Mouse (Mus musculus) CH12.LX (cell line): ENCODE data around the gene Mthfd2.

ENCODE experiments used
- BHLHE40 ChIP-seq: IDR thresholded peaks from 2 replicates; pipeline ENCODE4 v1.6.1; 2011; ENCODE audit warnings: mild to moderate bottlenecking, low read depth, low read length, improper control_type of control experiment
- CTCF ChIP-seq, 2 experiments: IDR thresholded peaks in 1 of 2; conservative IDR thresholded peaks in 1 of 2; 2 replicates each; pipeline ENCODE4 v1.5.1; 2011 to 2012; ENCODE audit warnings: low read depth in 2 of 2, low read length in 2 of 2, improper control_type of control experiment in 1 of 2, inconsistent platforms in 1 of 2, mild to moderate bottlenecking in 1 of 2, moderate library complexity in 1 of 2
- ELF1 ChIP-seq: IDR thresholded peaks from 2 replicates; pipeline ENCODE4 v1.6.1; 2014; ENCODE audit warnings: low read depth, mild to moderate bottlenecking, inconsistent platforms, low read length, improper control_type of control experiment
- EP300 ChIP-seq: IDR thresholded peaks from 2 replicates; pipeline ENCODE4 v1.6.1; 2011; ENCODE audit warnings: low read length, improper control_type of control experiment
- ETS1 ChIP-seq: conservative IDR thresholded peaks from 2 replicates; pipeline ENCODE4 v1.6.1; 2012; ENCODE audit warnings: low read depth, mild to moderate bottlenecking, inconsistent platforms, low read length, improper control_type of control experiment, moderate library complexity
- GABPA ChIP-seq: IDR thresholded peaks from 2 replicates; pipeline ENCODE4 v1.6.1; 2012; ENCODE audit warnings: low read depth, low read length, improper control_type of control experiment, inconsistent platforms; ENCODE audit not compliant: insufficient replicate concordance
- HCFC1 ChIP-seq: IDR thresholded peaks from 2 replicates; pipeline ENCODE4 v1.6.1; 2012; ENCODE audit warnings: low read depth, mild to moderate bottlenecking, inconsistent platforms, low read length, improper control_type of control experiment
- MAX ChIP-seq: IDR thresholded peaks from 2 replicates; pipeline ENCODE4 v1.6.1; 2011; ENCODE audit warnings: low read length, improper control_type of control experiment
- POLR2A ChIP-seq: IDR thresholded peaks from 2 replicates; pipeline ENCODE4 v1.6.1; 2011; ENCODE audit warnings: low read depth, mild to moderate bottlenecking, improper control_type of control experiment, low read length
- RAD21 ChIP-seq: IDR thresholded peaks from 2 replicates; pipeline ENCODE4 v1.6.1; 2011; ENCODE audit warnings: low read depth, mild to moderate bottlenecking, low read length, improper control_type of control experiment, moderate library complexity
- TCF12 ChIP-seq: IDR thresholded peaks from 2 replicates; pipeline ENCODE4 v1.6.1; 2014; ENCODE audit warnings: low read depth, mild to moderate bottlenecking, inconsistent platforms, low read length, improper control_type of control experiment
- USF2 ChIP-seq: conservative IDR thresholded peaks from 2 replicates; pipeline ENCODE4 v1.6.1; 2011; ENCODE audit warnings: low read depth, low read length, improper control_type of control experiment

- TF ChIP-seq ELF1 (no peak), POLR2A (no peak), CTCF (conservative IDR thresholded peaks at IDR 0.05 in 1 of 2, IDR thresholded peaks at IDR 0.05 in 1 of 2; ENCODE audit: low read depth in 2 of 2, low read length in 2 of 2) (no peak), GABPA (no peak), EP300 (no peak), ETS1 (peak; percentile 33; the same call in 1 of the 2 replicates), HCFC1 (no peak), TCF12 (no peak; the same call in 1 of the 2 replicates), USF2 (no peak), BHLHE40 (no peak), MAX (no peak), RAD21 (no peak)
Measured at GRCm38 (mm10) chr6:83323652-83324419, 1.9 kb downstream of the Mthfd2 start.
